Mouse (Mus musculus) left cerebral cortex, postnatal 4 days (tissue): ENCODE results near the gene Krtap4-1. TPM values are rescaled to one million over a fixed set of nuclear protein-coding genes. Genes with fewer than 3 reads are reported as not detected.
"Not testable (repeated sequence)": the region's sequence is repeated elsewhere in the genome, so short reads cannot be mapped to it uniquely, and the experiment has no call there.

Source experiments
- DNase-seq: peaks from one replicate; pipeline ENCODE4 v3.0.0-alpha.2; 2022
- intact Hi-C: fragments of 180-260 bp; cut with DNase I; formaldehyde crosslinking; loops from one replicate; pipeline ENCODE4 v1.15.1; 2025
- total RNA-seq, 2 experiments: library from RNA; stranded (reverse); gene quantifications; 2 replicates each; pipeline ENCODE4 v1.2.3; 2021

The Krtap4-1 gene
- total RNA-seq, result not detected

- intact Hi-C loops, result no loop called here
- DNase-seq, result no peak
Measured at GRCm38 (mm10) chr11:99628138-99628537, at the start of gene Krtap4-1. TSS of gene Krtap4-1 (minus strand) at chr11:99628238.

GRCm38 (mm10) chr11:99665860-99666259 lies 37.8 kb upstream of the Krtap4-1 start, which contains the start of gene Krtap4-6:
TSS of gene Krtap4-6 (minus strand) at chr11:99665960.
- intact Hi-C loops, result no loop called here

GRCm38 (mm10) chr11:99662802-99663201 lies 34.8 kb upstream of the Krtap4-1 start:
- intact Hi-C loops, result no loop called here
- no peak for DNase-seq

More at GRCm38 (mm10) chr11:99665860-99666259, 37.8 kb upstream of the Krtap4-1 start, which contains the start of gene Krtap4-6:
- no peak for DNase-seq

GRCm38 (mm10) chr11:99659256-99659655 lies 31.2 kb upstream of the Krtap4-1 start:
- DNase-seq, result no peak
- intact Hi-C loops, result no loop called here

GRCm38 (mm10) chr11:99658467-99659010 lies 30.5 kb upstream of the Krtap4-1 start, which contains the start of gene Gm11563:
TSS of gene Gm11563 (minus strand) at chr11:99658960.
- DNase-seq, intact Hi-C loops: not testable (repeated sequence)

GRCm38 (mm10) chr11:99657051-99657450 lies 29.0 kb upstream of the Krtap4-1 start:
- DNase-seq, result no peak
- intact Hi-C loops, result no loop called here

GRCm38 (mm10) chr11:99650136-99650535 lies 22.1 kb upstream of the Krtap4-1 start, which contains the start of gene Gm11555:
TSS of gene Gm11555 (minus strand) at chr11:99650236.
- no peak for DNase-seq
- intact Hi-C loops, result no loop called here

GRCm38 (mm10) chr11:99646444-99646843 lies 18.4 kb upstream of the Krtap4-1 start:
- no peak for DNase-seq
- intact Hi-C loops, result no loop called here

- no peak for DNase-seq
- intact Hi-C loops, result no loop called here
Measured at GRCm38 (mm10) chr11:99644351-99644750, 16.3 kb upstream of the Krtap4-1 start.

GRCm38 (mm10) chr11:99643635-99644139 lies 15.6 kb upstream of the Krtap4-1 start, which contains the start of gene Krtap4-7:
TSS of gene Krtap4-7 (minus strand) at chr11:99644089.
- intact Hi-C loops, DNase-seq: not testable (repeated sequence)

GRCm38 (mm10) chr11:99640926-99641325 lies 12.9 kb upstream of the Krtap4-1 start:
- intact Hi-C loops, result no loop called here
- no peak for DNase-seq

GRCm38 (mm10) chr11:99637086-99637485 lies 9.0 kb upstream of the Krtap4-1 start:
- intact Hi-C loops, result no loop called here

GRCm38 (mm10) chr11:99634653-99635134 lies 6.7 kb upstream of the Krtap4-1 start, which contains the start of gene Krtap4-2:
TSS of gene Krtap4-2 (minus strand) at chr11:99635084.
- intact Hi-C loops, result no loop called here
- DNase-seq, result no peak

More at GRCm38 (mm10) chr11:99637086-99637485, 9.0 kb upstream of the Krtap4-1 start:
- DNase-seq, result no peak

GRCm38 (mm10) chr11:99633293-99633692 lies 5.3 kb upstream of the Krtap4-1 start:
- no peak for DNase-seq
- intact Hi-C loops, result no loop called here

GRCm38 (mm10) chr11:99630890-99631289 lies 2.9 kb upstream of the Krtap4-1 start:
- intact Hi-C loops, result no loop called here
- no peak for DNase-seq

GRCm38 (mm10) chr11:99620335-99620734 lies 7.7 kb downstream of the Krtap4-1 start, which contains the start of gene Gm11562:
TSS of gene Gm11562 (minus strand) at chr11:99620435.
- no peak for DNase-seq
- intact Hi-C loops, result no loop called here

- no peak for DNase-seq
- intact Hi-C loops, result no loop called here
Measured at GRCm38 (mm10) chr11:99614796-99615363, 13.2 kb downstream of the Krtap4-1 start, which contains the start of gene Krtap2-4. TSS of gene Krtap2-4 (minus strand) at chr11:99614846.

GRCm38 (mm10) chr11:99610089-99610488 lies 17.9 kb downstream of the Krtap4-1 start, which contains the start of gene Gm11937:
TSS of gene Gm11937 (minus strand) at chr11:99610189.
- intact Hi-C loops, DNase-seq: not testable (repeated sequence)

- DNase-seq, result no peak
- intact Hi-C loops, result no loop called here
Measured at GRCm38 (mm10) chr11:99609126-99609525, 18.9 kb downstream of the Krtap4-1 start.

- intact Hi-C loops, DNase-seq: not testable (repeated sequence)
Measured at GRCm38 (mm10) chr11:99603208-99603607, 24.8 kb downstream of the Krtap4-1 start, which contains the start of gene Gm11938. TSS of gene Gm11938 (minus strand) at chr11:99603308.

GRCm38 (mm10) chr11:99597742-99598141 lies 30.3 kb downstream of the Krtap4-1 start, which contains the start of gene Krtap9-3:
TSS of gene Krtap9-3 (minus strand) at chr11:99598105.
- intact Hi-C loops, result not testable (repeated sequence)

More at GRCm38 (mm10) chr11:99597742-99598141, 30.3 kb downstream of the Krtap4-1 start, which contains the start of gene Krtap9-3:
- not testable (repeated sequence) for DNase-seq
